Mouse (Mus musculus) c-Kit-positive CD71-positive TER-119-positive erythroid progenitor cells, embryonic 14.5 days (primary cell): ENCODE results near the gene Diablo.
A peak's percentile ranks its signal among the peaks of the same experiment; 100 is the strongest.
"Not testable (repeated sequence)": the region's sequence is repeated elsewhere in the genome, so short reads cannot be mapped to it uniquely, and the experiment has no call there.

Experiments used
- DNase-seq: peaks from one replicate; pipeline ENCODE4 v3.0.0-alpha.2; 2013; ENCODE audit warnings: low spot score

Diablo gene

DNA sequence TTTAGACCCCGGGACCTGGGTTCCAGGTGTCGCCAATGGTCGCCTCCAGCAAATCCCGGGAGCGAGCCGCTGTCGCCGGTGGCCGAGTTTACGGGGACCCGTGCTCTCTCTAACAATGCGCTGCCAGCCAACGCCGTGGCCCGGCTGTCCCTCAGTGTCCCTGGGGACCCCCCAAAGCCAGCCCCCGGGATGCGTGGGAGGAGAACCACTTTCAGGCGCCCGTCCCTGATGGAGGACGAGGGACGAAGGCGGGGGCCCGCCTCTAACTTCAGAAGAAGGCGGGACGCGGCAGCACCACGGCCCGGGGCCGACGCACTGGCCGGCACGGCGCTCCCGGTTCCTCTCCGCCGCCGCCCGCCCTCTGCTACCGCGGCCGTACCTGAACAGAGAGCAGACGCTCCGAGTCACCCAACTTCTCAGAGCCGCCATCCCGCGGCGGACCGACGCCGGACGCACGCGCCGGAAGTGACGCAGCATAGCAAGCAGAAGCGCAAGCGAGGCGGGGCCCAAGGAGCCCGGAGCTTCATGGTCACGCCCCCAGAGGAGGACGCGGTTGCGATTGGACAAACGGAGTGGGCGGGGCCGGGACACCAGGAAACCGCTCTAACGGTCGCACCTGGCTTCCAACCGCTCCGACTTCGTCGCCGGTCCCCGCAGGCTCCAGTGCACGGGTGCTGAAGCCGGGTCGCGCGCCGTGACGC, at the start of gene Diablo:
Gene Diablo, minus strand, starts transcription at position 485 of the 701 bp plus-strand sequence.
- peak; percentile 97 for DNase-seq

GRCm38 (mm10) chr5:123573362-123573761, 49.4 kb upstream of the Diablo start:
- DNase-seq, result peak; percentile 9

DNA sequence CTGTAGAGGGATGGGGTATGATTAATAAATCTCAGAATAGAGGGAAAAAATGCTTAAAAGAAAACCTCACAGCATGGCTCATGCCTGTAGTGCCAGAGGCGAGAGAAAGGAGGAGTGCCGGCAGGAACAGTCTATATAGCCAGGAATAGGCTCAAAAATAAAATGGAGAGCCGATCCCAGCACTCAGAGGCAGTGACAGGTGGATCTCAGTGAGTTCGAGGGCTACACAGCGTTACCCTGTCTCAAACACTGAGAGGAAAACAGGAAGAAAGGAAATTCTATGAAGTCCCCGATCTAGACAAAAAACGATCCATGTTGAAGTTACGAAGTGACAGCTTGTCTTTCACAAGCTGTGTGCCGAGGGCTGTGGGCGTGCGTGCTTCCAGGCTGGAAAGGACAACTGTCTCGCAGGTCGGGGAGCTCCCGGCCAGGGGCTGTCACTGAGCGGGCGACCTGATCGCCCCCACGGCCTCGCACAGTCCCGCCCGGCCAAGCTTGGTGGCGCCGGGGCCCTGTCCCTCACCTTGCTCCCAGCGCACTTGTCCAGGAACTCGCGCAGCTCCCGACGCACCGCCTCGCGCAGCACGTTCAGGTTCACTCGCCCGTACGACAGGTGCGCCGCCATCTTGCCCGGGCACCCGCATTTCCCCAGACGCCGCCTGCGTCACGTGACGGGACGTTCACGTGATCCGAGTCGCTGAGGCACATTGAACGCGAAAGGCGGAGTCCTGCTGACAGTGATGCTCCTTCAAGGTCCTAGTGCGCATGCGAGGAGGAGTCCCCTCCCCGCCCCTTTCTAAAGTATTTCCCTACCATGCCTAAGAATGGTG, 48.6 kb upstream of the Diablo start, which contains the start of gene Vps33a:
Gene Vps33a, minus strand, starts transcription at position 682 of the 830 bp plus-strand sequence.
- peak; percentile 98 for DNase-seq

DNA sequence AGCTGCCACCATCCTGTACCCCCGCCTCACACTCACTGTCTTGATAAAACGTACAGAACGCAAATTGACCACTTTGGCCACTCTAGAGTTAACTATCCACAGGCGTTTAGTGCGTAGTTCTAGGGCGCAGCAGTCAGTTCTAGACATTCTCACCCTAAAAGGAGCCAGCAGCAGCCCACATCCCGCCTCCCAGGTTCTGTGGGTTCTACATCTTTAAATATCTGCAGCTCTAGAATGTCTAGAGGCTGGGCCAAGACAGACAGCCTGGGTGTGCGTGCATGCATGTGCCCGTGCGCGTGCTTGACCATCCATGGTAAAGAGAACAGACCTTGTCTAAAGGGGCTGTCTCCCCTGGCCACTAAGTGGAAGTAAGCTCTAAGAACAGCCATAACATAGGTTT, 37.2 kb upstream of the Diablo start:
- DNase-seq, result no peak

- no peak for DNase-seq
These were observed 35.6 kb upstream of the Diablo start for GRCm38 (mm10) chr5:123559588-123559987.

DNA sequence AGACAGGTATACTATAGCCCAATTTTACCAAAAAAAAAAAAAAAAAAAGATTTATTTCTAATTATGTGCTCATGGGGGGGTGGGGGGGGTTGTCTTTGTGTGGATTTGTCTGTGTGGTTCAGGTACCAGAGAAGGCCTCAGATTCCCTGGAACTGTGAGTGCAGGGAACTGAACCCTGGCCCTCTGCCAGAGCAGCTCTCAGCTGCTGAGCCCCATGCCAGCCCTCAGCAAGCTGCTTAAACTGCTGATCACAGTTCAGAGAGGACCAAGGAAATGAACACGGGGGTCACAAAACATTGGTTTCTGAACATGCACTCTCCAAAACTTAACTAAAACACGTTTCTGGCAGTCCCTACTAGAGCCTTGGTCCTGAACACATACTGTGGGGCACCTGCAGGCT, 32.5 kb upstream of the Diablo start:
- DNase-seq, result no peak

DNA sequence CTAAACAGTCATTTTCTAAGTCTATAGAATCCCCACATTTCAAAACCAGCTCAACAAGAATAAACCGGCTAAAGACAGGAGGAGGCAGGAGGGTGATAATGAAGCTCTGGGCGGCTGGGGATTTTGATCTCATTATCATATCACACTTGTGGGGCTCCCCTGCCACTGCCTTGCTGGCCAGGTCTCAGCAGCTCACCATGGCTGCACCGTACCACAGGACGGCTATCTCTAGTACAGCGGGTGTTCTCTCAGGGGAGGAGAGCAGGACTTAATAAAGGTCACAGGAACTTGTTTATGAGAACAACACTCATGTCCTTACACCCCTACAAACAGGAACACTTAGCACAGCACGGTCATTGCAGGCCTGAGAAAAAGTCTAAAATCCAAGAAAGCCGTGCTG, 31.7 kb upstream of the Diablo start:
- peak; percentile 21 for DNase-seq

DNA sequence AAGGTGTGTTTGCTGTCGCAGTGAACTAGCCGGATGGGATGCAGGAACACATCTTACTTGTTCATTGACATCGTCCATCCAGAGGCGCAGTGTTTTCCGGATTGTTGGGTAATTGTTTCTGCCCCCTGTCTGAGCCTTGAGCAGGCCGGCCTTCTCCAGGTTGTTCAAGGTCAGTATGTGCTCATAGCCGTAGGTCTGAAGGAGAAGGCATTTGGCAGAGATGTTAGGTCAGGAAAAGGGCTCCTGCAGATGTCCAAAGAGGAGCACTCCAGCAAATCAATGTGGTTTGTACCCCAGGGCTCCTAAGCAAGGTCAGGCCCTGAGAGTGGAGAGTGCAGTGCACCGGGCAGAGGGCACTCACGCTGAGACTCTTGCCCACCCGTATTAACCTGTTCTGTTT, 9.8 kb upstream of the Diablo start:
- no peak for DNase-seq

- no peak for DNase-seq
These were observed 6.1 kb upstream of the Diablo start for GRCm38 (mm10) chr5:123530056-123530455.

GRCm38 (mm10) chr5:123528641-123529040, 4.7 kb upstream of the Diablo start:
- no peak for DNase-seq

- no peak for DNase-seq
These were observed 2.0 kb upstream of the Diablo start for GRCm38 (mm10) chr5:123525916-123526495.

GRCm38 (mm10) chr5:123525281-123525680, 1.3 kb upstream of the Diablo start, which contains the start of gene Gm49027:
TSS of gene Gm49027 (minus strand) at chr5:123525488.
- no peak for DNase-seq

DNA sequence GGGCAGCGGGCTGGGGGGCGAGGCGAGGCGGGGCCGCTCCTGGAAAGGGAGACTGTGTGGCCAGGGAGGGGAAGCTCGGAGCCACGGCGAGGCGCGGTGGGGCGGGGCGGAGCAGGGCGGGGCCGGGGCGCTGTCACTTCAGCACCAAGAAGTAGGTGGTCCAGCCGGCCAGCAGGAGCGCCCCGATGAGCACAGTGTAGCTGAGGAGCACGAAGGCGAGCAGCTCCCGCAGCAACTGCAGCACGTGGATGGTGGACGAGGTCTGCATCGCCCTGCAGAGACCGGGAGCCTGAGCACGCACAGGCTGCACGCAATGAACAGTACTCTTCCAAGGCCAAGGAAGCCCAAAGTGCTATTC, 396 bp upstream of the Diablo start:
- DNase-seq, result no peak

DNA sequence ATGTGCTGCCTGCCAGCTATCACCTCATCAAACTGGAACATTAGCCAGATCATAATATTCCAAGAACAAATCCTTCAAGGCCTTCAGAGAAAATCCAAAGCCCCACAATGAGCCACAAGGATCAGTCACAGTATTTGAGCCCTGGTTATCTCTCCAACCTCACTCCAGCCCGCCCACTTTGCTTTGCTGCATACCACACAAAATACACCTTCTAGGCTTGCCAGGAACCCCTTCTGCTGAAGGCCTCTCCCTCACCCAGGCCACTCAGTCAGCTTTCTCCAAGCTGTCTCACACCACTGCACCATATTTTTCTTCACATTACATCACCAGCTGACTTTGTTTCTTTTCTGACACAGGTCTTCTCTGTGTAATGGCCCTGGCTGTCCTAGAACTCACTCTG, 1.8 kb downstream of the Diablo start:
- no peak for DNase-seq

- DNase-seq, result no peak
These were observed 2.4 kb downstream of the Diablo start for GRCm38 (mm10) chr5:123521621-123522020.

- DNase-seq, result no peak
These were observed 3.3 kb downstream of the Diablo start for GRCm38 (mm10) chr5:123520666-123521065.

DNA sequence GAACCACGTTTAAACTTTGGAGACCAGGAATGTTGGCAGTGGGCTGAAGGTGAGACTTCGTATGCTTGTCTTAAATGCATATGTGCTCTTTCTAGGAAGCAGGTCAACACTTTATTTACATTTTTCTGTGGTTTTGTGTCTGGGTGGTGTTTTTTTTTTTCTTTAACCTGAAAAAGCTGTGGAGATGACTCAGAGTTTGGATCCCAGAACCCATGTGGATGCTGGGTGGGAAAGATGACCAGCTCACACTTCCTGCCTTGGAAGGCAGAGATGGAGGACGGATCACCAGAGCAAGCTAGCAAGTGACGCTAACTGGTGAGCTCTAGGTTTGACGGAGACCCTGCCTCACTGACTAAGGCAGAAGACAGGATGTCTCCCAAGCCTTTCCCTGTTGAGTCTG, 9.1 kb downstream of the Diablo start:
- DNase-seq, result no peak

- peak; percentile 31 for DNase-seq
These were observed 11.9 kb downstream of the Diablo start for GRCm38 (mm10) chr5:123512102-123512501.

- not testable (repeated sequence) for DNase-seq
These were observed 12.6 kb downstream of the Diablo start for GRCm38 (mm10) chr5:123511426-123511825.

DNA sequence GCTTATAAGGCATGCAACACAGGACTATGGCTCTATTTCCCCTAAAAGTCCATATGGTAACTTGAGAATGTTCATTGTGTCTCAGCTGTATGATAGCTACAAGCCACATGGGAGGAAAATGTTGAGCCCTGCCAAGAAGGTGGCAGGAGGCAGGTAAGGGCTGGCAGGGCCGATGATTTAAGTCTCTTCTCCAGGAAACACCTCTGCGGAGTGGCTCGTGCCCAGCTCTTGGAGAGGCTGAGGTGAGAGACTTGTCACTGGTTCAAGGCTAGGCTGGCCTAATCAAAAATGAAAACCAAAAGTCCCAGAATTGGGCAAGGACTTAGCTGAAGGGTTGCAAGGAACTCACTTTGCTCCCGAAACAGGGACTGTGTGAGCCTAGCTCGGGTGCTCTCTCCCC, 13.8 kb downstream of the Diablo start, which contains the start of gene B3gnt4:
Gene B3gnt4, plus strand, starts transcription at position 301 of the 400 bp plus-strand sequence.
- no peak for DNase-seq

- DNase-seq, result no peak
These were observed 15.1 kb downstream of the Diablo start for GRCm38 (mm10) chr5:123508921-123509320.

DNA sequence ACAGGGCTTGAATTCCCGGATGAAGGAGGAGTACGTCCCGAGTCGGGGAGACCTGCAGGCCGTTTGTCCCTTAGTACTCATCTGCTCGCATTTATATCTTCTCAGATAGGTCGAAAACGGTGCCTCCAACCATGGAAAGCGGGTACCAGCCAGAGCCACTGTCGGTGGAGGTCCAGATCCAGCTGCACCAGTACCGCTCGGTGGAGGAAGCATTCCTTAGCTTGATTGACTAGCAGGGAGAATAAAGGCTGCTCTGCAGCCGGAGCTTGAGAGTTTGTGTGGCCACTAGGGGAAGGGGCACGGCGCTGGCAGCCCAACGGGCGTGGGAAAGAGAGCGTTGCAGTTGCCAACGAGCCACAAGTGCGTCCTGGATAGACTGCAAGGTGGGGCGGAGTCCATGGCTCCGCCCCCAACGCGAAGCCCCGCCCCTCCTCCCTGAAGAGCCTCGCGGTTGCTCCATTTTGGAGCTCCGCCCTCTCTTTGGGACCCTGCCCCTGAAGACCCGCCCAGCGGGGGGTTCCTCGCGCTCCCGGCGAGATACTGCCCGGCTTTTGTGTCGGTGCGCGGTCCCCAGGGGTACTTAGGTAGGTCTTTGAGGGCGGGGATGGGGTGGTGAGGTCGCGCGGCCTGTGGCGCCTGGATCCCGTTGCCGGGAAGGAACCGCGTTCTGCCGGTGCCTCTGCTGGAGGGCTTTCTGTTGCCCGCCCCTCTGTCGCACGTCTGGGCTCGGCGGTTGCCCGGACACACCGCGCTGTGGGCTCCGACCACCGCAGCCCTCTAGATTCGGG, 15.8 kb downstream of the Diablo start:
- peak; percentile 68 for DNase-seq
